Mouse (Mus musculus) cortical plate, adult 2 months (tissue): ENCODE data around the gene Nudt1. TPM values are rescaled to one million over a fixed set of nuclear protein-coding genes. Genes with fewer than 3 reads are reported as not detected.

ENCODE experiments used
- H3K27ac ChIP-seq: fragments of 200-500 bp; 2 replicates; pipeline ENCODE4 v1.5.1; 2012; ENCODE audit warnings: low read length, control low read depth, inconsistent platforms; ENCODE audit not compliant: insufficient read depth
- H3K4me1 ChIP-seq: fragments of 200-500 bp; 2 replicates; pipeline ENCODE4 v1.6.1; 2011; ENCODE audit warnings: low read length; ENCODE audit not compliant: control insufficient read depth, insufficient read depth
- H3K4me3 ChIP-seq: fragments of 200-500 bp; 2 replicates; pipeline ENCODE4 v1.5.1; 2011; ENCODE audit warnings: mild to moderate bottlenecking, low read length, control low read depth; ENCODE audit not compliant: insufficient read depth
- CTCF ChIP-seq: fragments of 200-500 bp; IDR thresholded peaks from 2 replicates; pipeline ENCODE4 v1.5.1; 2011; ENCODE audit warnings: mild to moderate bottlenecking, control low read depth, low read length; ENCODE audit not compliant: insufficient read depth; ENCODE audit errors: extremely low read depth
- POLR2A ChIP-seq: fragments of 200-500 bp; IDR thresholded peaks from 2 replicates; pipeline ENCODE4 v1.6.1; 2011; ENCODE audit warnings: mild to moderate bottlenecking, low read length, control low read depth; ENCODE audit not compliant: insufficient read depth; ENCODE audit errors: extremely low read depth
- polyA plus RNA-seq: library from polyadenylated mRNA; depleted of rRNA; stranded (reverse); fragments of >200 nt; gene quantifications from 2 replicates; pipeline ENCODE4 v1.2.3, GENCODE M21; 2012

The Nudt1 gene
- polyA plus RNA-seq, 1 experiment, result 12.2 TPM

DNA sequence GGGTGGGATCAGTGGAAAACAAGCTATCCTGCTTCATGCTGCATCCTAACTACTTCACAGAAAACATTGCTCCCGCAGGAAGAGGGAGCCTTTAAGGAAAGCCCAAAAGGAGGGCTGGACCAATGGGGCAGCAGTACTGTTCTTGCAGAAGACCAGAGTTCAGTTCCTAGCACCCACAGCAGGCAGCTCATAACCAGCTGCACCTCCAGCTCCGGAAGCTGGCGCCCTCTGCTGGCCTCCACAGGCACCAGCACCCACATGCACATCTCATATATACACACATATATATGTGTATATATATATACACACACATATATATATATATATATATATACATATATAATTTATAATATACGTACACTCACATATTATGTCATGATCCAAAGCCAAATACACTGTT lies 17.3 kb downstream of the Nudt1 start:
- H3K4me1 ChIP-seq, result no peaks in the 10 kb centered on the region
- TF ChIP-seq POLR2A, result no peak
- TF ChIP-seq CTCF, result no peak
- H3K4me3 ChIP-seq, result no peak overlapping the region
- H3K27ac ChIP-seq, result no peak overlapping the region

DNA sequence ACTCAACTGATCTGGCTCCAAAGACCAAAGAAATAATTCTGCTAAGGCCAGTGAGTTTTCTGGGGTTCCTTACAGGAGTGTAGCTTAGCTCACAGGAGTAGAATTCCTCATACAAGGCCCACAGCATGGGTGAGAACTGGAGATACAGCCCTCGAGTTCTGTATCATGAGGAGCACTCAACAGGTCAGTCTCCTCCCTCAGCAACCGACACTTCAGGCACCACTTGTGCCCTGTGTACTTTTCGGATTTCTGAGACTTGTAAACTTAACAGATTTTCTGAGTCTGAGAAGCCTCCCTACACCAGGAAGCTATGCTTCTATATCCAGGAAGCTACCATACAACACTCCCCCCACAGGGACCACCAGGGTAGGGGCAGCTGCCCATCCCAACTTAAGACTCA lies 18.4 kb downstream of the Nudt1 start:
- Histone ChIP-seq H3K27ac (no peak overlapping the region), H3K4me1 (no peaks in the 10 kb centered on the region), H3K4me3 (no peak overlapping the region)
- no peak for TF ChIP-seq CTCF
- no peak for TF ChIP-seq POLR2A

DNA sequence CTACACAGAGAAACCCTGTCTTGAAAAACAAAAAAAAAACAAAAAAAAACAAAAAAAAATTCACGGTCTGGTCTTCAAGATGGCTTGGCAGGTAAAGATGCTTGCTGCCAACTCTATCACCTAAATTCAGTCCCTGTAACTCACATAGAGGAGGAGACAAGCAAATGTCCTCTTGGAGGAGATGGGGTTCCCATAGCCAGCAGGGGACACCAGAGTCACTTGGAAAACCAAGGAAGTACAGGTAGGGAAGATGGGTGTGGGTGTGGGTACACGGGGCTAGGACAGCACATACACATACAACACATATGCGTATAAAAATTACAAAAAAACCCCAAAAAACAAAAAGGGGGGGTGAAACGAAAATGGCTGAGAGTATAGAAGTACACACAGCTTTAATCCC lies 21.4 kb downstream of the Nudt1 start:
- TF ChIP-seq CTCF, result no peak
- no peak for TF ChIP-seq POLR2A
- no peaks in the 10 kb centered on the region for H3K4me1 ChIP-seq

DNA sequence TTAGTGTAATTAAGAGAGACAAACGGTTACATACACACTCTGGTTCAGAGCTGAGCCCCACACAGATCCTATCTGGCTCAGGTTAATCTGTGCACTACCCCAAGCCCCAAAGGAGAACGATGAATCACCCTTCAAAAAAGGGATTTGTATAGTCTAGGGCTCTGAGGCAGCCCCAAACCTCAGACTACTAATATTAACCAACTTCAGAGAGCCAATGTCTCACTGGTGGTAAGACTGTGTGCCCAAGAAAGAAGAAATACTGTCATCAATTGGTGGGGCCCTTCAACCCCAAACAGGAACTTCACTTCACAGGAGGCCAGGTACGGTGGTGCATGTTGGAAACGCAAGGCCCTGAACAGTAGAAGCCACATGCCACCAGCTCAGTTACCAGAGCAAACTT lies 23.8 kb downstream of the Nudt1 start:
- Histone ChIP-seq H3K27ac (no peak overlapping the region), H3K4me3 (no peak overlapping the region), H3K4me1 (no peaks in the 10 kb centered on the region)
- no peak for TF ChIP-seq POLR2A
- no peak for TF ChIP-seq CTCF

More for the DNA sequence above, 21.4 kb downstream of the Nudt1 start:
- Histone ChIP-seq H3K4me3 (no peak overlapping the region), H3K27ac (no peak overlapping the region)

DNA sequence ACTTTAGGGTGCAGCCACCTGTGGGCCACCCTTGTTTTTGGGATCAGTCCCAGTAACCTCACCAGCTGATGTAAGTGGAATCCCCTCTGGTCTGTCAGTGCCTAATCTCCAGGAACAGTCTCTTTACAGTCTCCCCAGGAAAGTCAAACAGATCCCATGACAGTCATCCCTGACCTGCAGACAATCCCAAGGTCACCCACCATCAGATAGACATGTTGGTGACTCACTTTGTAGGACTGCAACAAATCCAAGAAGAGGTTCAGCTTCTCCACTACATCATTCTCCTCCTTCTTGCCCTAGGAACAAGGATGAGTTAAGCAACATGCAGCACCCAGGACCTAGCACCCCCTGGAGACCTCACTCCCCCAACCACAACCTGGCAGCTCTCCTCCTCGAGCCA lies 24.6 kb downstream of the Nudt1 start:
- no peak for TF ChIP-seq POLR2A
- TF ChIP-seq CTCF, result no peak
- Histone ChIP-seq H3K27ac (no peak overlapping the region), H3K4me1 (no peaks in the 10 kb centered on the region), H3K4me3 (no peak overlapping the region)

DNA sequence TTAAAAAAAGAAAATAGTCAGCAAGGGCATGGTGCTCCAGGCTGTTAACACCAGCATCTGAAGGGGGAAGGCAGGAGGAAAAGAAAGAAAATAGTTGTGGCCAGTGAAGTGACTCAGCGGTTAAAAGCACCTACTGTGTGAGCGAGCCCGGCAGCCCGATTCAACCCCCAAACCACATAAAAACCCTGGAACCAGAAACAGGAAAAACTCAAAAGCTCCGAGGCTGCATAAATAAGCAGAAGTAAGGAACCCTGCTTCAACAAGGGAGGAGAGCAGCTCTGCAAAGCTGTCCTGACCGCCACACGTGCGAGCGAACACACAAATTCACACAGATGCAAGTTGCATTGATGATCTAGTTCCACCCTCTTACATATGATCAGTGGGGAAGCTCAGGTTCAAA lies 28.4 kb downstream of the Nudt1 start:
- no peak overlapping the region for H3K4me3 ChIP-seq
- no peak overlapping the region for H3K27ac ChIP-seq
- no peak for TF ChIP-seq CTCF
- no peak for TF ChIP-seq POLR2A
- H3K4me1 ChIP-seq, result no peaks in the 10 kb centered on the region

DNA sequence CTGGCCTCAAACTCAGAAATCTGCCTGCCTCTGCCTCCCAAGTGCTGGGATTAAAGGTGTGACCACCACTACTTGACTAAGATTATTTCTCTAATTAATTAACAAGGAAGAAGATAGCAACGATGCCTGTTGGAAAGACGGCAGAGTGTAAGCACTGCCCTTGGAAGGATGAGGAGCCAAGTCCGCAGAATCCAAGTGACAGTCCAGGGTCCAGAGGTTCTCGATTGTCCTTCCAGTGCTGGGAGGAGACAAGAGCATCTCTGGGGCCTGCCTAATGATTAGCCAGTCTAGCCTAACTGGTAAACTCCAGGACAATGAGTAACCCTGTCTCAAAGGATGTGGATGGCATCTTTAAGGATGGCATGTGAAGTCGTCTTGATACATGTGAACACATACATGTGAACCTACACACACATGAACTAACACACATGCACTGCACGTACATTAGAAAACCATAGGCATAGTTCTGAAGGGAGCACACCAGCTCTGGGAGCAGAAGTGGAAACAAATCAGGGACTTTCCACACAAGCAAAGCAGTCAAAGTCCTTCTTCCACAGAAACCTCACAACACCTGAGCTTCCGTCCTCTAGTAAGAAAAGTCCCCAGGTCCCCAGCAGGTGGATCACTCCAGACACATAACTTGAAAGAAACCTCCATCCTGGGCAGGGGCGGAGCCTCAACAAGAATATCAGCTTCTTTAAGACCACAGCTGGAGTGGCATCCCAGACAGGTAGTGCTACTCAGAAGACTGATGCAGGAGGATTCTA lies 29.5 kb downstream of the Nudt1 start:
- Histone ChIP-seq H3K4me1 (no peaks in the 10 kb centered on the region), H3K4me3 (no peak overlapping the region), H3K27ac (no peak overlapping the region)
- no peak for TF ChIP-seq POLR2A
- TF ChIP-seq CTCF, result no peak

DNA sequence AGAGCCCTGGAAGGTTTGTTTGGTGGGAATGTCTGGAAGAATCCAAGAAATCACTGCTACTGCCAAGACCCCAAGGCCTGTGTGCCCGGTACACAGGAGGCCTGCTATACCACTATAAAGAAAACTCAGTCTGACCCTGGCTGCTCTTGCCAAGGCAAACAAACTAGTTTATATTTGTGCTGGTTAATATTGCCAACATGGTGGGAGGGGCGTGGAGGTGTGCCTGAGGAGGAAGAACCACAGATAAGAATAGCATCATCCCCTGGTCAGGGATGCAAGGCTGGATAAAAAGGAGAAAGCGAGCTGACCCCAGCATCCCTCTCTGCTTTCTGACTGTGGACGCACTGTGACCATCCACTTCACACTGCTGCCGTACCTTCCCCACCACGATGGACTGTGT lies 30.9 kb downstream of the Nudt1 start:
- no peak overlapping the region for H3K27ac ChIP-seq
- no peaks in the 10 kb centered on the region for H3K4me1 ChIP-seq
- H3K4me3 ChIP-seq, result no peak overlapping the region
- no peak for TF ChIP-seq CTCF
- TF ChIP-seq POLR2A, result no peak

DNA sequence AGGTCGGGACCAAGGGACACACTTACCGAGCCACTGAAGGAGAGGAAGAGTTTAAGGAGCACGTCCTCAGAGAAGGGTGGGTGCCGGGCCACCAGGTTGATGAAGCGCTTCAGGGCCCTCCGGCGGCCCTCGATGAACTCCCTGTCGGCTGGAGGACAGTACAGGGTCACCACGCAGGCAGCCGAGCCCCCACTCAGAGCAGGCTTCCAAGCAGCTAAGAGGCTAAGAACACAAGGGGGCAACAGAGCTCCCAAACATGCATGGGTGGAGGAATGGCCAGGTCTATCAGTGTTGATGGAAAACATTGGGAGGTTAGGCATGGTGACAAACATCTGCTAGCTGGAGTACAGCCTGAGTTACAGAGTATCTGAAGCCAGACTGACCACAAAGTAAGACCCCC lies 34.5 kb downstream of the Nudt1 start:
- Histone ChIP-seq H3K4me1 (no peaks in the 10 kb centered on the region), H3K27ac (no peak overlapping the region), H3K4me3 (no peak overlapping the region)
- TF ChIP-seq POLR2A, result no peak
- TF ChIP-seq CTCF, result no peak

DNA sequence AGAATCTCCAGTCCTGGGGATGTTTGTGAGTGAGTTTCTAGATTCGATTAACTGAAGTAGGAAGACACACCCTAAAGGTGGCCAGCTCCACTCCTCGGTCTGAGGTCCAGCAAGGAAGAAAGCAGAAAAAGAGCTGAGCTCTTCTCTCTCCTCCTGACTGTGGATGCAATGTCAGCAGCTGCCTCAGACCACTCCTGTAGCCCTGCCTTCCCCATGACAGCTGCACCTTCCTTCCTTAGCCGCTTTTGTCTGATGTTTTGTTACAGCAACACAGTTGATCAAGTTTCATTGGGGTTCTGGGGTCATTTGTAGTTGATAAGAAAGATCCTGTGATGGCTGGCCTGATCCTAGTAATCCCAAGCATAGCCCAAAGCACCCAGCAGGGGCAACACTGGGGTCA lies 36.0 kb downstream of the Nudt1 start:
- Histone ChIP-seq H3K4me3 (no peak overlapping the region), H3K27ac (no peak overlapping the region), H3K4me1 (no peaks in the 10 kb centered on the region)
- TF ChIP-seq POLR2A (no peak), CTCF (no peak)
